Mouse (Mus musculus): Measurements from ENCODE around the gene Eps8.

GRCm38 (mm10) chr6:137473433-137473832, 181.2 kb downstream of the Eps8 start:
- TF ChIP-seq CTCF (IDR thresholded peaks at IDR 0.05; ENCODE audit: low read depth) (no peak), EP300 (IDR thresholded peaks at IDR 0.05; ENCODE audit: low read depth) (no peak)

Measured in liver, postnatal 0 days (tissue).